Comparison of ENCODE assay signal across 15 mouse cellular contexts in the genomic region with DNA sequence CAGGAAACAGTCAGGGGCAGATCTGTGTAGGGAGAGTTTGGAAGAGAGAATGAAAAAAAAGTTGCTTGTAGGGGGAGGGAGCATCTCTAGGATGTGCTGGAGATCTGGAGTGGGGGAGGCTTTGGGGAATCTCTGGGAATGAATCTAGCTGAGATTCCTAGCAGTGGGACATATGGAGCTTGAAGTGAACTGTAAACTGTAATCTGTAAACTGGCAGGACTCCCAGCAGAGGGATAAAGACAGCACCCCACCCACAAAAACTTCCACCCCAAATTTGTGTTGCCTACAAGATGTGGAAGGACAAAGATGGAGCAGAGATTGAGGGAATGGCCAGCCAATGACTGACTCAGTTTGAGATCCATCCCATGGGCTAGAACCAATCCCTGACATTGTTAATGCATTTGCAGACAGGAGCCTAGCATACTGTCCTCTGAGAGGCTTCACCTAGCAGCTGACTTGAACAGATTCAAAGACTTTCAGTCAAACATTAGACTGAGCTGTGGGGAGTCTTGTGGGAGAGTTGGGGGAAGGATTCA.
A peak's percentile ranks its signal among the peaks of the same experiment; 100 is the strongest.
DNase-seq lines count a peak whose midpoint lies in the region.
"Had no signal": no experiment of that assay in that cellular context is flagged by ENCODE, and none has a peak within 500 bp of the region (broad histone marks: within the 10 kb centered on the region; RNA-seq: fewer than 3 reads in every experiment).

No protein-coding gene starts in this region.

- DNase-seq in frontal cortex, adult 2 months (ENCODE audit: extremely low spot score in 1 of 2, low spot score in 1 of 2) = peak; percentile 78 to 83
- no peak for DNase-seq in frontal cortex, postnatal 14 days (ENCODE audit: low spot score in 2 of 2)
- DNase-seq in left cerebral cortex, adult 18-20 months (ENCODE audit: low spot score in 2 of 2) = peak; percentile 55 to 64
- no peak for DNase-seq in left cerebral cortex, postnatal 10 days (ENCODE audit: extremely low spot score in 1 of 2, low spot score in 2 of 2)
- DNase-seq in brain, adult 2 months (ENCODE audit: low read depth, low spot score) = peak; percentile 87
- peak; percentile 4 to 91 for DNase-seq in left cerebral cortex, postnatal 25 days (ENCODE audit: low spot score in 2 of 2)
- no peak for DNase-seq in kidney, postnatal 10 days
- no peak for DNase-seq in ovary, postnatal 14 days (ENCODE audit: low spot score)
- DNase-seq: adrenal gland, postnatal 10 days; cerebellum, adult 11-12 months; cerebellum, adult 9-10 months; cerebellum, postnatal 36 days; gastrocnemius, adult 2 months; gastrocnemius, postnatal 25 days; heart, postnatal 4 days had no signal

- intact Hi-C loops in left cerebral cortex, postnatal 10 days (cut with DNase I) = no loop called here
- intact Hi-C loops in left cerebral cortex, postnatal 25 days (cut with DNase I) = loop anchor here (1.0 kb wide), 2 partner anchors 105 to 109 kb away; no protein-coding TSS in a partner anchor

Comparison
In these comparisons a context has a peak if more than half of its experiments do, and no peak if none do; other contexts are left out.
1. DNase-seq: peak in frontal cortex, adult 2 months (2 of 2), left cerebral cortex, adult 18-20 months (2 of 2), brain, adult 2 months (single experiment) and left cerebral cortex, postnatal 25 days (2 of 2); none in frontal cortex, postnatal 14 days (0 of 2), left cerebral cortex, postnatal 10 days (0 of 2), kidney, postnatal 10 days (single experiment) and ovary, postnatal 14 days (single experiment).